Mouse (Mus musculus) CH12.LX (cell line): ENCODE measurements around the gene Fam173a. TPM values are rescaled to one million over a fixed set of nuclear protein-coding genes. Genes with fewer than 3 reads are reported as not detected.

Source experiments
- DNase-seq: peaks from one replicate; pipeline ENCODE4 v3.0.0-alpha.2; 2013; ENCODE audit errors: extremely low read depth
- H3K27ac ChIP-seq: 2 replicates; pipeline ENCODE4 v1.5.1; 2012; ENCODE audit warnings: low read depth, mild to moderate bottlenecking, control low read depth, moderate library complexity; ENCODE audit not compliant: insufficient read depth
- H3K27me3 ChIP-seq: replicated peaks from 2 replicates; pipeline ENCODE3; 2012; ENCODE audit warnings: inconsistent platforms
- H3K36me3 ChIP-seq, 2 experiments: replicated peaks in 1 of 2; 2 replicates each; pipeline versions ENCODE3 to v1.6.1; 2012; ENCODE audit warnings: inconsistent platforms in 1 of 2, low read length in 1 of 2, mild to moderate bottlenecking in 1 of 2, mixed read lengths in 1 of 2, moderate library complexity in 1 of 2; ENCODE audit not compliant: control insufficient read depth in 1 of 2, insufficient read depth in 1 of 2
- H3K4me1 ChIP-seq, 2 experiments: 2 replicates each; pipeline ENCODE4 v1.6.1; 2012; ENCODE audit warnings: inconsistent platforms in 1 of 2, moderate library complexity in 1 of 2; ENCODE audit not compliant: insufficient read depth in 2 of 2, control insufficient read depth in 1 of 2
- H3K4me2 ChIP-seq: 2 replicates; pipeline ENCODE4 v1.6.1; 2012; ENCODE audit warnings: low read depth, mild to moderate bottlenecking, control low read depth; ENCODE audit not compliant: poor library complexity, insufficient read depth, severe bottlenecking
- H3K4me3 ChIP-seq, 3 experiments: fragments of 150-350 bp in 1 of 3; sonication (generic) in 1 of 3; replicated peaks in 1 of 3; 2 replicates each; pipeline versions ENCODE3 to v1.5.1; 2011 to 2012; ENCODE audit warnings: low read depth in 2 of 3, low read length in 2 of 3, mild to moderate bottlenecking in 2 of 3, moderate library complexity in 2 of 3, control low read depth in 1 of 3, improper control_type of control experiment in 1 of 3, inconsistent platforms in 1 of 3, mixed read lengths in 1 of 3; ENCODE audit not compliant: poor library complexity in 1 of 3
- H3K79me2 ChIP-seq: replicated peaks from 2 replicates; pipeline ENCODE4 v1.6.1; 2012; ENCODE audit warnings: mild to moderate bottlenecking, moderate library complexity; ENCODE audit not compliant: control insufficient read depth, poor library complexity, insufficient read depth, severe bottlenecking; ENCODE audit errors: extremely low read depth
- H3K9ac ChIP-seq: 2 replicates; pipeline ENCODE4 v1.6.1; 2012; ENCODE audit warnings: low read depth, mild to moderate bottlenecking, control low read depth, moderate library complexity; ENCODE audit not compliant: insufficient read depth
- H3K9me3 ChIP-seq: replicated peaks from 2 replicates; pipeline ENCODE3; 2012; ENCODE audit warnings: low read length, inconsistent platforms, mixed read lengths
- BHLHE40 ChIP-seq: IDR thresholded peaks from 2 replicates; pipeline ENCODE4 v1.6.1; 2011; ENCODE audit warnings: mild to moderate bottlenecking, low read depth, low read length, improper control_type of control experiment
- CHD2 ChIP-seq: IDR thresholded peaks from 2 replicates; pipeline ENCODE4 v1.6.1; 2011; ENCODE audit warnings: low read length, improper control_type of control experiment
- CTCF ChIP-seq, 2 experiments: IDR thresholded peaks in 1 of 2; conservative IDR thresholded peaks in 1 of 2; 2 replicates each; pipeline ENCODE4 v1.5.1; 2011 to 2012; ENCODE audit warnings: low read depth in 2 of 2, low read length in 2 of 2, improper control_type of control experiment in 1 of 2, inconsistent platforms in 1 of 2, mild to moderate bottlenecking in 1 of 2, moderate library complexity in 1 of 2
- ELF1 ChIP-seq: IDR thresholded peaks from 2 replicates; pipeline ENCODE4 v1.6.1; 2014; ENCODE audit warnings: low read depth, mild to moderate bottlenecking, inconsistent platforms, low read length, improper control_type of control experiment
- EP300 ChIP-seq: IDR thresholded peaks from 2 replicates; pipeline ENCODE4 v1.6.1; 2011; ENCODE audit warnings: low read length, improper control_type of control experiment
- ETS1 ChIP-seq: conservative IDR thresholded peaks from 2 replicates; pipeline ENCODE4 v1.6.1; 2012; ENCODE audit warnings: low read depth, mild to moderate bottlenecking, inconsistent platforms, low read length, improper control_type of control experiment, moderate library complexity
- GABPA ChIP-seq: IDR thresholded peaks from 2 replicates; pipeline ENCODE4 v1.6.1; 2012; ENCODE audit warnings: low read depth, low read length, improper control_type of control experiment, inconsistent platforms; ENCODE audit not compliant: insufficient replicate concordance
- HCFC1 ChIP-seq: IDR thresholded peaks from 2 replicates; pipeline ENCODE4 v1.6.1; 2012; ENCODE audit warnings: low read depth, mild to moderate bottlenecking, inconsistent platforms, low read length, improper control_type of control experiment
- IRF4 ChIP-seq: IDR thresholded peaks from 2 replicates; pipeline ENCODE4 v1.6.1; 2014; ENCODE audit warnings: low read depth, mild to moderate bottlenecking, inconsistent platforms, low read length, improper control_type of control experiment
- JUN ChIP-seq: IDR thresholded peaks from 2 replicates; pipeline ENCODE4 v1.6.1; 2011; ENCODE audit warnings: low read depth, mild to moderate bottlenecking, low read length, improper control_type of control experiment, moderate library complexity; ENCODE audit not compliant: insufficient read depth
- JUND ChIP-seq: conservative IDR thresholded peaks from 2 replicates; pipeline ENCODE4 v1.6.1; 2011; ENCODE audit warnings: low read depth, low read length, improper control_type of control experiment
- KAT2A ChIP-seq: IDR thresholded peaks from 2 replicates; pipeline ENCODE4 v1.6.1; 2012; ENCODE audit warnings: low read length, improper control_type of control experiment, inconsistent platforms; ENCODE audit not compliant: insufficient replicate concordance
- MAFK ChIP-seq: IDR thresholded peaks from 2 replicates; pipeline ENCODE4 v1.6.1; 2011; ENCODE audit warnings: low read length, improper control_type of control experiment; ENCODE audit not compliant: insufficient replicate concordance
- MAX ChIP-seq: IDR thresholded peaks from 2 replicates; pipeline ENCODE4 v1.6.1; 2011; ENCODE audit warnings: low read length, improper control_type of control experiment
- MAZ ChIP-seq: IDR thresholded peaks from 2 replicates; pipeline ENCODE4 v1.6.1; 2012; ENCODE audit warnings: low read depth, mild to moderate bottlenecking, inconsistent platforms, low read length, improper control_type of control experiment, moderate library complexity
- MEF2A ChIP-seq: IDR thresholded peaks from 2 replicates; pipeline ENCODE4 v1.6.1; 2014; ENCODE audit warnings: low read depth, mild to moderate bottlenecking, inconsistent platforms, low read length, improper control_type of control experiment, borderline replicate concordance
- MYC ChIP-seq: IDR thresholded peaks from 2 replicates; pipeline ENCODE4 v1.6.1; 2011; ENCODE audit warnings: low read depth, mild to moderate bottlenecking, improper control_type of control experiment, low read length
- NELFE ChIP-seq: IDR thresholded peaks from 2 replicates; pipeline ENCODE4 v1.6.1; 2011; ENCODE audit warnings: low read depth, low read length, improper control_type of control experiment
- NRF1 ChIP-seq: IDR thresholded peaks from 2 replicates; pipeline ENCODE4 v1.6.1; 2014; ENCODE audit warnings: low read depth, mild to moderate bottlenecking, inconsistent platforms, low read length, improper control_type of control experiment, moderate library complexity
- PAX5 ChIP-seq: IDR thresholded peaks from 2 replicates; pipeline ENCODE4 v1.6.1; 2012; ENCODE audit warnings: low read length, inconsistent platforms, mixed read lengths
- POLR2AphosphoS2 ChIP-seq: IDR thresholded peaks from 2 replicates; pipeline ENCODE4 v1.6.1; 2011; ENCODE audit warnings: low read depth, low read length, improper control_type of control experiment
- RCOR1 ChIP-seq: conservative IDR thresholded peaks from 2 replicates; pipeline ENCODE4 v1.6.1; 2012; ENCODE audit warnings: low read depth, mild to moderate bottlenecking, inconsistent platforms, low read length, improper control_type of control experiment
- SIN3A ChIP-seq: IDR thresholded peaks from 2 replicates; pipeline ENCODE4 v1.6.1; 2012; ENCODE audit warnings: low read length, improper control_type of control experiment, inconsistent platforms
- TBP ChIP-seq: conservative IDR thresholded peaks from 2 replicates; pipeline ENCODE4 v1.6.1; 2011; ENCODE audit warnings: low read depth, low read length, improper control_type of control experiment
- TCF12 ChIP-seq: IDR thresholded peaks from 2 replicates; pipeline ENCODE4 v1.6.1; 2014; ENCODE audit warnings: low read depth, mild to moderate bottlenecking, inconsistent platforms, low read length, improper control_type of control experiment
- UBTF ChIP-seq: IDR thresholded peaks from 2 replicates; pipeline ENCODE4 v1.6.1; 2012; ENCODE audit warnings: low read depth, mild to moderate bottlenecking, inconsistent platforms, low read length, improper control_type of control experiment, moderate library complexity
- USF1 ChIP-seq: IDR thresholded peaks from 2 replicates; pipeline ENCODE4 v1.6.1; 2014; ENCODE audit warnings: low read depth, mild to moderate bottlenecking, inconsistent platforms, low read length, improper control_type of control experiment
- USF2 ChIP-seq: conservative IDR thresholded peaks from 2 replicates; pipeline ENCODE4 v1.6.1; 2011; ENCODE audit warnings: low read depth, low read length, improper control_type of control experiment
- ZC3H11A ChIP-seq: IDR thresholded peaks from 2 replicates; pipeline ENCODE4 v1.6.1; 2012; ENCODE audit warnings: low read depth, mild to moderate bottlenecking, inconsistent platforms, low read length, improper control_type of control experiment
- ZKSCAN1 ChIP-seq: IDR thresholded peaks from 2 replicates; pipeline ENCODE4 v1.6.1; 2012; ENCODE audit warnings: low read depth, inconsistent platforms, low read length, improper control_type of control experiment, borderline replicate concordance
- ZMIZ1 ChIP-seq: IDR thresholded peaks from 2 replicates; pipeline ENCODE4 v1.6.1; 2012; ENCODE audit warnings: low read depth, mild to moderate bottlenecking, inconsistent platforms, low read length, improper control_type of control experiment
- ZNF384 ChIP-seq: IDR thresholded peaks from 2 replicates; pipeline ENCODE4 v1.6.1; 2012; ENCODE audit warnings: low read depth, low read length, improper control_type of control experiment, inconsistent platforms
- dilution Hi-C: fragments of 300-500 bp; cut with MboI; formaldehyde crosslinking; loops from 2 replicates; pipeline ENCODE4 v1.14.3; 2020; ENCODE audit warnings: low sequenced_read_pairs; ENCODE audit not compliant: extremely low pct_unique_long_range_greater_than_20kb, extremely low pct_ligation_motif_present
- in situ Hi-C: fragments of 300-500 bp; cut with MboI; formaldehyde crosslinking; loops from 3 replicates; pipeline ENCODE4 v1.14.3; 2019; ENCODE audit warnings: low sequenced_read_pairs, low pct_ligation_motif_present, low pct_unique_long_range_greater_than_20kb, mixed read lengths
- polyA plus RNA-seq: library from polyadenylated mRNA; unstranded; fragments of >175 nt; gene quantifications from 2 replicates; pipeline ENCODE4 v1.2.1, GENCODE M21; 2012; ENCODE audit warnings: low read depth; ENCODE audit not compliant: insufficient read length
- total RNA-seq, 2 experiments: library from RNA; depleted of rRNA; stranded (reverse); fragments of 300-350 nt in 1 of 2; fragments of >200 nt in 1 of 2; gene quantifications; 2 replicates each; pipeline ENCODE4 v1.2.3; 2012 to 2014

Gene Fam173a
- total and polyA plus RNA-seq, 3 experiments: 25.5 to 68.3 (median 25.5) TPM

GRCm38 (mm10) chr17:25833291-25833663 lies 40.6 kb upstream of the Fam173a start, which contains the start of gene Stub1:
Gene Stub1 (minus strand): TSS chr17:25833404.
- peaks cover 53 to 77% of the 10 kb centered on the region in 2 experiments for H3K36me3 ChIP-seq
- dilution Hi-C loops: no loop called here

GRCm38 (mm10) chr17:25832436-25833290 lies 40.0 kb upstream of the Fam173a start:
- Histone ChIP-seq H3K9me3 (no peaks in the 10 kb centered on the region), H3K4me2 (peak overlapping the region; percentile 85), H3K9ac (peak overlapping the region; percentile 90), H3K4me1 (peaks cover 21 to 45% of the 10 kb centered on the region in 2 experiments), H3K79me2 (peaks cover 14% of the 10 kb centered on the region), H3K27ac (peak overlapping the region; percentile 47), H3K36me3 (peaks cover 53 to 77% of the 10 kb centered on the region in 2 experiments), H3K4me3 (peak overlapping the region; percentile 71 to 81 (median 81)), H3K27me3 (no peaks in the 10 kb centered on the region)
- DNase-seq: peak; percentile 99
- dilution Hi-C loops (no loop called here), in situ Hi-C loops (no loop called here)
- peak; percentile 80 for TF ChIP-seq HCFC1
- TF ChIP-seq JUN: no peak
- no peak for TF ChIP-seq ZNF384
- TF ChIP-seq CTCF (conservative IDR thresholded peaks at IDR 0.05 in 1 of 2, IDR thresholded peaks at IDR 0.05 in 1 of 2; ENCODE audit: low read depth in 2 of 2, low read length in 2 of 2): no peak
- TF ChIP-seq EP300: no peak
- TF ChIP-seq KAT2A: 0 out of 2 replicates have a peak, but pooled peaks have one; percentile 69
- TF ChIP-seq ZKSCAN1: no peak
- TF ChIP-seq USF2: peak; percentile 87
- TF ChIP-seq USF1: peak; percentile 92
- peak; percentile 76; the same call in 1 of the 2 replicates for TF ChIP-seq UBTF
- peak; percentile 59 for TF ChIP-seq TCF12
- TF ChIP-seq MAX: peak; percentile 86
- TF ChIP-seq IRF4: peak; percentile 17; the same call in 1 of the 2 replicates
- peak; percentile 41; the same call in 1 of the 2 replicates for TF ChIP-seq NRF1
- peak; percentile 88 for TF ChIP-seq SIN3A
- no peak for TF ChIP-seq GABPA
- TF ChIP-seq POLR2AphosphoS2: peak; percentile 92; the same call in 1 of the 2 replicates
- TF ChIP-seq TBP: no peak; the same call in 1 of the 2 replicates
- no peak for TF ChIP-seq MAFK
- peak; percentile 89 for TF ChIP-seq ELF1
- peak; percentile 94 for TF ChIP-seq BHLHE40
- peak; percentile 82 for TF ChIP-seq NELFE
- TF ChIP-seq ETS1: no peak
- peak; percentile 65; the same call in 1 of the 2 replicates for TF ChIP-seq MYC
- peak; percentile 90 for TF ChIP-seq ZMIZ1

More at GRCm38 (mm10) chr17:25833291-25833663, 40.6 kb upstream of the Fam173a start, which contains the start of gene Stub1:
- Histone ChIP-seq H3K4me3 (peak within 1 kb of the TSS; percentile 71 to 81 (median 81)), H3K27me3 (no peaks in the 10 kb centered on the region), H3K4me1 (peaks cover 18 to 42% of the 10 kb centered on the region in 2 experiments), H3K9me3 (no peaks in the 10 kb centered on the region), H3K4me2 (peak within 1 kb of the TSS; percentile 85), H3K27ac (peak within 1 kb of the TSS; percentile 47), H3K9ac (peak within 1 kb of the TSS; percentile 90), H3K79me2 (peaks cover 14% of the 10 kb centered on the region)
- TF ChIP-seq RCOR1 (no peak), JUND (no peak), IRF4 (no peak), PAX5 (no peak), KAT2A (no peak), MEF2A (no peak), MYC (no peak), POLR2AphosphoS2 (0 out of 2 replicates have a peak, but pooled peaks have one; percentile 5), MAZ (no peak), CHD2 (0 out of 2 replicates have a peak, but pooled peaks have one; percentile 5), MAFK (no peak), ZC3H11A (no peak)
- in situ Hi-C loops: no loop called here
- peak; percentile 58 for DNase-seq
